Mouse (Mus musculus): Measurements from ENCODE around the gene Arhgef19. TPM values are rescaled to one million over a fixed set of nuclear protein-coding genes. Genes with fewer than 3 reads are reported as not detected.

Arhgef19 gene
- polyA plus RNA-seq, 1 experiment = 2.6 TPM

DNA sequence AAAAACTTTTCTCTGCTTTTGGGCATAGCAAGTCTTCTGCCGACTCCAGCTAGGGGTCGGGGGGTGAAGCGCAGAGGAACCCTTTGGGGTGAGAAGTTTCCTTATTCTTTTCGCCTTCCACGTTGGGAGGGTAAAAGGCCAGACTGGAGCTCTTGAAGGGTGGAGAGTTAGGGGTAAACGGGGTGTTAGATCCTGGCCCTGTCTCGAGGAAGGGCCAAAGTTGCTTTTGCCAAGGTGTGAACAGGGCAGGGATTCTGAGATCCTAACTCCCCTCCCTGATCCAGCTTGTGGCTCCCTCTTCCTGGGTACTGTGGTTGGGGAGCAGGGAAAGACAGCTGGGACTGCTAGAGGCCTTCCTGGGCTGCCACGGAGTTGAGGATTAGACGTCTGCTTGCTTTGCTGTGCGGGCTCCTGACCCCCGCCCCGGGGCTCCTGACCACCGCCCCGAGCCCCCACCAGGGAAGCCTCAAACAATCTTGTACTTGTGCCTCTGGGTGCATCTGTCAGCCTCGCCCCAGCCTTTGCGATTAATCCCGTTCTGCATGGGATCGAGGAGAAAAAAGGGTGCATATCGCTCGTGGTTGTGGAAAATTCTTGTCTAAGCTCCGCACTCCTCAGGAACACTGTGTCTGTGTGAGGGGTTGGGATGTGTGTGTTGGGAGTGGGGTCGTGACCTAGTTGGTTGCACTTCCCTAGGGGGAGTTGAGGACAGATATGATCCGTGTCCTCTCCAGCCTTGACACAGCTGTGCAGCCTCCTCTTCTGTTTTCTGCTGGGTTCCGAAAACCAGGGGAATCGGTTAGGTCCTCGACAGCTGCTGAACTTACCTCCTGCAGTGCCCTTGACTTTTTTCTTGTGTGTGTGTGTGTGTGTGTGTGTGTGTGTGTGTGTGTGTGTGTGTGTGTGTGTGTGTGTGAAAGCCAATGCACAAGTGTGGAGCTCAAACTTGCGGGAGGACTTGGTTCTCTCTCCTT lies 63.4 kb downstream of the Arhgef19 start:
- no peak for DNase-seq (ENCODE audit: low read depth)
- TF ChIP-seq CTCF (IDR thresholded peaks at IDR 0.05; ENCODE audit: borderline replicate concordance, extremely low read depth, insufficient read depth, insufficient read length) = no peak
- TF ChIP-seq POLR2A (IDR thresholded peaks at IDR 0.05; ENCODE audit: borderline replicate concordance, extremely low read depth, insufficient read depth, insufficient read length, poor library complexity, severe bottlenecking) = no peak

DNA sequence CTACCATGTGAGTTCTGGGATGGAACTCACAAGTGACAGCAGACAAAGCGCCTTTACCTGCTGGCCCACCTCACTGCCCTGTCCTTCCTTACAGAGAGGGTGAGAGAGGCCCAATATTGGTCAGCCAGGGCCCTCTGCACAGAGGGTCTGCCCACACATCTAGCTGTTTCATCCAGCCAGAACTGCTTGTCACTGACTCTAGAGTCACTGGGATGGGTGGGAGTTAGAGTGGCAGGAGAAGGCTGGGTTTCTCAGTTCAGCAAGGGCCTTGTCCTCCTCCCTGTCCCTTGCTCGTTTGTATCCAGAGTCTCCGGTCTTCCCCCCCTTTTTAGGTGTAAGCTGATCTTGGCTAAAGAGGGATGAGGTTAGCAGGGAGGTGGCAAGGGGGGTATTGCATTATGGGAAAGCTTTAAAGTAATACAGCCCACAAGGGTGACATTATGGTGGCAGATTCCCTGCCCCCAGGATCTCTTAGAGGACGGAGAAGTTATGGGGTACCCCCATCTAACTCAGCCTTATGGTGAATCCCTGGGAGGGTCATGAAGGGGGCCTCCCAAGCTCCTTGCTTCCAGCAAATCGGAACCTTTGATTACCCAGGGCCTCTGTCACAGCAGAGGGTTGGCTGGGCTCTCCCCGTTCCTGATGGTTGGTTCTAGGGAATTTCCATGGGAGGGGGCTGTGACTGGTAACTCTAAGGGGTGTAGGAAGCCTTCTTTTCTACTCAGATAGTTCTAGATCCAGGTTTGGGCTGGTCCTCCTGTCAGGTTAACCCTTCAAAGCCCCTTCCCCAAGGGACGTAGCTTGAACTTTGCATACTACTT lies 64.3 kb downstream of the Arhgef19 start:
- TF ChIP-seq POLR2A (IDR thresholded peaks at IDR 0.05; ENCODE audit: borderline replicate concordance, extremely low read depth, insufficient read depth, insufficient read length, poor library complexity, severe bottlenecking) = no peak
- TF ChIP-seq CTCF (IDR thresholded peaks at IDR 0.05; ENCODE audit: borderline replicate concordance, extremely low read depth, insufficient read depth, insufficient read length) = no peak

DNA sequence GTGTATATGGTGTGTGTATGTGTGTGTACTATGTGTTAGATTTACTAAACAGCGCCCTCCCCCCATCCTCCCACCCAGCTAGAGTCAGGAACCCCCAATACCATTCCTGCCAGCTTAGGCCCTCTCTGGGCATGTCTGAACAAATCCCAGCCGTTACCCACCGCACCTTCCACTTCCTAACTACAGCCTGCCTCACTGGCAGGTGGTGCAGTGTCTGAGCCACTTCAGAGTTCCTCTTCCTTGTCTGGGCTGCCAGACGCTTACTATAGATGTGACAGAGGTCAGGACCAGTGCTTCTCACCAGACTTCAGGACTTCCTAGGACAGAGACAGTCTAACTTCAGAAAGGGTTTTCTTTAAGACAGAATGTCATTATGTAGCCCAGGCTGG lies 64.9 kb downstream of the Arhgef19 start:
- no peak for TF ChIP-seq CTCF (IDR thresholded peaks at IDR 0.05; ENCODE audit: borderline replicate concordance, extremely low read depth, insufficient read depth, insufficient read length)
- TF ChIP-seq POLR2A (IDR thresholded peaks at IDR 0.05; ENCODE audit: borderline replicate concordance, extremely low read depth, insufficient read depth, insufficient read length, poor library complexity, severe bottlenecking) = no peak

More for the DNA sequence above, 64.3 kb downstream of the Arhgef19 start:
- DNase-seq (ENCODE audit: low read depth) = no peak

DNA sequence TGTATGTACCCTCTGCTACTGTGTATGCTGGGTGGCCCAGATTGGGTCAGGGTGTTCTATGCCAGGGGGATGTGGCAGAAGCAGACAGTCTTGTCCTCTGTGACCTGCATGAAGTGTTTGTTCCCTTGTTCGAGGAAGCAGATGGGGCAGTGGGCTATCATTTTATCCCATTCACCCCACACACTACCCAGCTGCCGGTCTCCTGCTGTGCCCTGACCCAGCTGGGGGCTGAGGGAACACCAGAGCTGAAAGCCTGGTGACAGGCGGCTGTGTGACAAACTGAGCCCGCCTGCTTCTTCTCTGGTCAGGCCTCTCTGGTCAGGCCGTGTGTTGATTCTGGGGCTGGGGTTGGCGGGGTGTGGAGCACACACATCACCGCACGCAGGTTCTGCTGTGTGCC lies 66.8 kb downstream of the Arhgef19 start:
- DNase-seq (ENCODE audit: low read depth) = no peak
- TF ChIP-seq CTCF (IDR thresholded peaks at IDR 0.05; ENCODE audit: borderline replicate concordance, extremely low read depth, insufficient read depth, insufficient read length) = no peak
- TF ChIP-seq POLR2A (IDR thresholded peaks at IDR 0.05; ENCODE audit: borderline replicate concordance, extremely low read depth, insufficient read depth, insufficient read length, poor library complexity, severe bottlenecking) = no peak

More for the DNA sequence above, 64.9 kb downstream of the Arhgef19 start:
- DNase-seq (ENCODE audit: low read depth) = no peak

Other genes with a start within 250 kb of the Arhgef19 start
- 186 and 220 TPM in 2 replicates for gene Mfap2, start 229.1 kb upstream of the Arhgef19 start, polyA plus RNA-seq (2012; rRNA removed)
- 40.4 and 42.5 TPM in 2 replicates for gene Crocc, start 178.9 kb upstream of the Arhgef19 start, polyA plus RNA-seq (2012; rRNA removed)
- 58.5 and 74.2 TPM in 2 replicates for gene Necap2, start 161.1 kb upstream of the Arhgef19 start, polyA plus RNA-seq (2012; rRNA removed)
- 0.05 TPM in 1 of 2 replicates, not detected in the other for gene Spata21, start 151.2 kb upstream of the Arhgef19 start, polyA plus RNA-seq (2012; rRNA removed)
- gene Szrd1, start 99.7 kb upstream of the Arhgef19 start, polyA plus RNA-seq (2012; rRNA removed) = 34.1 and 46.0 TPM in 2 replicates
- 26.0 and 32.0 TPM in 2 replicates for gene Fbxo42, start 91.6 kb upstream of the Arhgef19 start, polyA plus RNA-seq (2012; rRNA removed)
- 5.2 and 5.5 TPM in 2 replicates for gene Rsg1, start 25.5 kb upstream of the Arhgef19 start, polyA plus RNA-seq (2012; rRNA removed)
- 4.1 and 6.4 TPM in 2 replicates for gene Epha2, start 61.7 kb downstream of the Arhgef19 start, polyA plus RNA-seq (2012; rRNA removed)
- 21.3 and 29.0 TPM in 2 replicates for gene Fam131c, start 128.7 kb downstream of the Arhgef19 start, polyA plus RNA-seq (2012; rRNA removed)
- gene Clcnka, start 159.2 kb downstream of the Arhgef19 start, polyA plus RNA-seq (2012; rRNA removed) = 0.11 and 0.19 TPM in 2 replicates
- 0.03 TPM in 1 of 2 replicates, not detected in the other for gene Clcnkb, start 176.5 kb downstream of the Arhgef19 start, polyA plus RNA-seq (2012; rRNA removed)
- 0.10 TPM in 1 of 2 replicates, not detected in the other for gene Hspb7, start 181.3 kb downstream of the Arhgef19 start, polyA plus RNA-seq (2012; rRNA removed)
- gene Srarp, start 196.6 kb downstream of the Arhgef19 start, polyA plus RNA-seq (2012; rRNA removed) = 0.69 and 0.93 TPM in 2 replicates
- gene Zbtb17, start 205.2 kb downstream of the Arhgef19 start, polyA plus RNA-seq (2012; rRNA removed) = 69.2 and 85.4 TPM in 2 replicates

Measured in brain, embryonic 14.5 days (tissue).